Mouse (Mus musculus) left cerebral cortex, postnatal 4 days (tissue): Measurements from ENCODE around the gene Slc39a3. TPM values are rescaled to one million over a fixed set of nuclear protein-coding genes. Genes with fewer than 3 reads are reported as not detected.
"Not testable (repeated sequence)": the region's sequence is repeated elsewhere in the genome, so short reads cannot be mapped to it uniquely, and the experiment has no call there.

ENCODE experiments used
- DNase-seq: peaks from one replicate; pipeline ENCODE4 v3.0.0-alpha.2; 2022
- intact Hi-C: fragments of 180-260 bp; cut with DNase I; formaldehyde crosslinking; loops from one replicate; pipeline ENCODE4 v1.15.1; 2025
- total RNA-seq, 2 experiments: library from RNA; stranded (reverse); gene quantifications; 2 replicates each; pipeline ENCODE4 v1.2.3; 2021

The Slc39a3 gene
- total RNA-seq, 2 experiments from 2014 or later: 57.8 to 59.8 TPM

- intact Hi-C loops: no loop called here
- no peak for DNase-seq
Measured at GRCm38 (mm10) chr10:81051133-81051532, 13.9 kb upstream of the Slc39a3 start.

- intact Hi-C loops: no loop called here
- DNase-seq: no peak
Measured at GRCm38 (mm10) chr10:81050645-81051044, 13.4 kb upstream of the Slc39a3 start.

- DNase-seq, intact Hi-C loops: not testable (repeated sequence)
Measured at GRCm38 (mm10) chr10:81045246-81045645, 8.0 kb upstream of the Slc39a3 start.

GRCm38 (mm10) chr10:81041458-81042175, 4.4 kb upstream of the Slc39a3 start:
- intact Hi-C loops: no loop called here
- DNase-seq: peak; percentile 77

GRCm38 (mm10) chr10:81036251-81036650, 975 bp downstream of the Slc39a3 start:
- intact Hi-C loops: loop anchor here (5.0 kb wide), 1 partner anchor 34 kb away; no protein-coding TSS in a partner anchor
- peak; percentile 30 for DNase-seq

- intact Hi-C loops: no loop called here
- no peak for DNase-seq
Measured at GRCm38 (mm10) chr10:81033586-81033985, 3.6 kb downstream of the Slc39a3 start.

GRCm38 (mm10) chr10:81029031-81029430, 8.2 kb downstream of the Slc39a3 start:
- intact Hi-C loops: no loop called here
- peak; percentile 33 for DNase-seq

GRCm38 (mm10) chr10:81028219-81028618, 9.0 kb downstream of the Slc39a3 start:
- no peak for DNase-seq
- intact Hi-C loops: no loop called here

GRCm38 (mm10) chr10:81027331-81027730, 9.9 kb downstream of the Slc39a3 start:
- no peak for DNase-seq
- intact Hi-C loops: no loop called here

- intact Hi-C loops: no loop called here
- DNase-seq: no peak
Measured at GRCm38 (mm10) chr10:81026857-81027256, 10.4 kb downstream of the Slc39a3 start.

- no peak for DNase-seq
- intact Hi-C loops: no loop called here
Measured at GRCm38 (mm10) chr10:81025639-81026275, 11.5 kb downstream of the Slc39a3 start, which contains the start of gene Diras1. TSS of gene Diras1 (minus strand) at chr10:81025662.

- intact Hi-C loops: no loop called here
- no peak for DNase-seq
Measured at GRCm38 (mm10) chr10:81025047-81025621, 12.1 kb downstream of the Slc39a3 start.

GRCm38 (mm10) chr10:81024346-81024937, 12.8 kb downstream of the Slc39a3 start:
- DNase-seq: no peak
- intact Hi-C loops: no loop called here

GRCm38 (mm10) chr10:81022744-81023143, 14.5 kb downstream of the Slc39a3 start:
- no peak for DNase-seq
- intact Hi-C loops: no loop called here

GRCm38 (mm10) chr10:81021547-81022110, 15.6 kb downstream of the Slc39a3 start:
- no peak for DNase-seq

GRCm38 (mm10) chr10:81020207-81020606, 17.0 kb downstream of the Slc39a3 start:
- intact Hi-C loops: no loop called here

More at GRCm38 (mm10) chr10:81021547-81022110, 15.6 kb downstream of the Slc39a3 start:
- intact Hi-C loops: no loop called here

GRCm38 (mm10) chr10:81019687-81020086, 17.5 kb downstream of the Slc39a3 start:
- intact Hi-C loops: no loop called here
- DNase-seq: no peak

More at GRCm38 (mm10) chr10:81020207-81020606, 17.0 kb downstream of the Slc39a3 start:
- DNase-seq: no peak

- intact Hi-C loops: no loop called here
- peak; percentile 53 for DNase-seq
Measured at GRCm38 (mm10) chr10:81018326-81018725, 18.9 kb downstream of the Slc39a3 start.

- intact Hi-C loops: no loop called here
- peak; percentile 76 for DNase-seq
Measured at GRCm38 (mm10) chr10:81016645-81017044, 20.6 kb downstream of the Slc39a3 start.

GRCm38 (mm10) chr10:81015666-81016065, 21.6 kb downstream of the Slc39a3 start:
- no peak for DNase-seq
- intact Hi-C loops: no loop called here
